Mouse (Mus musculus) kidney, embryonic 14.5 days (tissue): ENCODE measurements around the gene Spats1. TPM values are rescaled to one million over a fixed set of nuclear protein-coding genes. Genes with fewer than 3 reads are reported as not detected.
A peak's percentile ranks its signal among the peaks of the same experiment; 100 is the strongest.

Experiments used
- ATAC-seq: fragments of 200-750 bp; cut with Nextera tagmentation; 2 replicates; pipeline ENCODE4 v1.8.0; 2017; ENCODE audit warnings: moderate number of reproducible peaks, mild to moderate bottlenecking, moderate TSS enrichment, moderate library complexity; ENCODE audit not compliant: low FRiP score, low TSS enrichment
- H3K27ac ChIP-seq: fragments of 300-500 bp; sonication (generic); 2 replicates; pipeline ENCODE4 v1.5.1; 2014; ENCODE audit warnings: low read depth, mild to moderate bottlenecking, low read length, moderate library complexity, mixed read lengths
- H3K27me3 ChIP-seq: fragments of 300-500 bp; sonication (generic); 2 replicates; pipeline ENCODE4 v1.6.1; 2014; ENCODE audit warnings: mild to moderate bottlenecking, low read length; ENCODE audit not compliant: control insufficient read depth, insufficient read depth
- H3K36me3 ChIP-seq: fragments of 300-500 bp; sonication (generic); 2 replicates; pipeline ENCODE4 v1.6.1; 2014; ENCODE audit warnings: low read length, mixed read lengths; ENCODE audit not compliant: control insufficient read depth, insufficient read depth
- H3K4me1 ChIP-seq: fragments of 300-500 bp; sonication (generic); 2 replicates; pipeline ENCODE4 v1.6.1; 2014; ENCODE audit warnings: low read length, mixed read lengths; ENCODE audit not compliant: control insufficient read depth, insufficient read depth
- H3K4me2 ChIP-seq: fragments of 300-500 bp; sonication (generic); replicated peaks from 2 replicates; pipeline ENCODE4 v1.6.1; 2014; ENCODE audit warnings: low read depth, mild to moderate bottlenecking, low read length
- H3K4me3 ChIP-seq: fragments of 300-500 bp; sonication (generic); 2 replicates; pipeline ENCODE4 v1.5.1; 2014; ENCODE audit warnings: mild to moderate bottlenecking, low read length
- H3K9ac ChIP-seq: fragments of 300-500 bp; sonication (generic); 2 replicates; pipeline ENCODE4 v1.6.1; 2014; ENCODE audit warnings: low read depth, mild to moderate bottlenecking, low read length, moderate library complexity
- H3K9me3 ChIP-seq: fragments of 300-500 bp; sonication (generic); 2 replicates; pipeline ENCODE4 v1.6.1; 2016; ENCODE audit warnings: low read length; ENCODE audit not compliant: control insufficient read depth
- WGBS: fragments of 180-500 bp; shearing (Covaris S2); extraction: QIAGEN DNeasy Blood & Tissue Kit; methylation state at CpG from one replicate; pipeline ENCODE4 v1.1.7; 2014; 5-methylcytosine and 5-hydroxymethylcytosine counted together
- polyA plus RNA-seq: library from polyadenylated mRNA; unstranded; fragments of >200 nt; fragmentation: Nextera tagmentation; extraction: Ambion mirVana; gene quantifications from 2 replicates; pipeline ENCODE4 v1.2.1, GENCODE M21; 2014

The Spats1 gene
- polyA plus RNA-seq, 1 experiment from 2014 or later: 0.76 TPM

GRCm38 (mm10) chr17:45499516-45499915, 24.3 kb upstream of the Spats1 start:
- WGBS: 41% methylated on average over 2 of the region's 2 CpGs
- Histone ChIP-seq H3K27me3 (no peaks in the 10 kb centered on the region), H3K27ac (no peak overlapping the region), H3K4me3 (no peak overlapping the region), H3K4me2 (no peak overlapping the region), H3K4me1 (no peaks in the 10 kb centered on the region), H3K9ac (no peak overlapping the region), H3K9me3 (no peaks in the 10 kb centered on the region), H3K36me3 (no peaks in the 10 kb centered on the region)
- ATAC-seq: no peak

- WGBS: 88% methylated on average over 13 of the region's 13 CpGs
- 0 out of 2 replicates have a peak overlapping the region, but pooled peaks have one; percentile 23 for H3K9ac ChIP-seq
- no peak overlapping the region for H3K4me2 ChIP-seq
- no peak overlapping the region for H3K27ac ChIP-seq
- H3K27me3 ChIP-seq: no peaks in the 10 kb centered on the region
- no peaks in the 10 kb centered on the region for H3K4me1 ChIP-seq
- ATAC-seq: no peak
- H3K36me3 ChIP-seq: no peaks in the 10 kb centered on the region
- no peaks in the 10 kb centered on the region for H3K9me3 ChIP-seq
- H3K4me3 ChIP-seq: no peak overlapping the region
These were observed 23.2 kb upstream of the Spats1 start for GRCm38 (mm10) chr17:45498397-45498796.

GRCm38 (mm10) chr17:45495398-45495797, 20.2 kb upstream of the Spats1 start:
- H3K4me1 ChIP-seq: no peaks in the 10 kb centered on the region
- ATAC-seq: no peak

GRCm38 (mm10) chr17:45490532-45491154, 15.4 kb upstream of the Spats1 start:
- no peaks in the 10 kb centered on the region for H3K27me3 ChIP-seq
- H3K36me3 ChIP-seq: no peaks in the 10 kb centered on the region
- H3K4me2 ChIP-seq: no peak overlapping the region
- no peaks in the 10 kb centered on the region for H3K4me1 ChIP-seq
- no peak overlapping the region for H3K27ac ChIP-seq
- no peaks in the 10 kb centered on the region for H3K9me3 ChIP-seq
- H3K9ac ChIP-seq: no peak overlapping the region
- no peak for ATAC-seq
- H3K4me3 ChIP-seq: no peak overlapping the region
- WGBS: 70% methylated on average over 13 of the region's 13 CpGs

More at GRCm38 (mm10) chr17:45495398-45495797, 20.2 kb upstream of the Spats1 start:
- WGBS: 76% methylated on average over 11 of the region's 11 CpGs
- no peaks in the 10 kb centered on the region for H3K36me3 ChIP-seq
- no peak overlapping the region for H3K4me3 ChIP-seq
- H3K4me2 ChIP-seq: no peak overlapping the region
- no peaks in the 10 kb centered on the region for H3K9me3 ChIP-seq
- no peak overlapping the region for H3K9ac ChIP-seq
- H3K27ac ChIP-seq: no peak overlapping the region
- H3K27me3 ChIP-seq: no peaks in the 10 kb centered on the region

GRCm38 (mm10) chr17:45489736-45490135, 14.5 kb upstream of the Spats1 start:
- Histone ChIP-seq H3K4me1 (no peaks in the 10 kb centered on the region), H3K9ac (no peak overlapping the region), H3K27me3 (no peaks in the 10 kb centered on the region), H3K9me3 (no peaks in the 10 kb centered on the region), H3K4me3 (no peak overlapping the region), H3K27ac (no peak overlapping the region), H3K36me3 (no peaks in the 10 kb centered on the region), H3K4me2 (no peak overlapping the region)
- 81% methylated on average over 6 of the region's 6 CpGs for WGBS
- no peak for ATAC-seq

- H3K27me3 ChIP-seq: no peaks in the 10 kb centered on the region
- WGBS: 84% methylated on average over 23 of the region's 23 CpGs
- H3K9me3 ChIP-seq: no peaks in the 10 kb centered on the region
- no peak overlapping the region for H3K4me3 ChIP-seq
- no peak overlapping the region for H3K9ac ChIP-seq
- no peaks in the 10 kb centered on the region for H3K4me1 ChIP-seq
- no peaks in the 10 kb centered on the region for H3K36me3 ChIP-seq
- no peak for ATAC-seq
- no peak overlapping the region for H3K27ac ChIP-seq
- H3K4me2 ChIP-seq: no peak overlapping the region
These were observed 13.4 kb upstream of the Spats1 start for GRCm38 (mm10) chr17:45488321-45489254.

- H3K36me3 ChIP-seq: no peaks in the 10 kb centered on the region
- no peaks in the 10 kb centered on the region for H3K4me1 ChIP-seq
- ATAC-seq: no peak
- H3K27me3 ChIP-seq: no peaks in the 10 kb centered on the region
- H3K9ac ChIP-seq: no peak overlapping the region
- no peaks in the 10 kb centered on the region for H3K9me3 ChIP-seq
- no peak overlapping the region for H3K4me3 ChIP-seq
- no peak overlapping the region for H3K27ac ChIP-seq
- no peak overlapping the region for H3K4me2 ChIP-seq
- 17% methylated on average over 5 of the region's 5 CpGs for whole genome bisulfite sequencing
These were observed 12.0 kb upstream of the Spats1 start for GRCm38 (mm10) chr17:45487216-45487615.

- no peak for ATAC-seq
- Histone ChIP-seq H3K9me3 (no peaks in the 10 kb centered on the region), H3K4me2 (no peak overlapping the region), H3K27ac (no peak overlapping the region), H3K27me3 (no peaks in the 10 kb centered on the region), H3K36me3 (no peaks in the 10 kb centered on the region), H3K9ac (no peak overlapping the region), H3K4me3 (no peak overlapping the region), H3K4me1 (no peaks in the 10 kb centered on the region)
- 88% methylated on average over 7 of the region's 7 CpGs for WGBS
These were observed 10.4 kb upstream of the Spats1 start for GRCm38 (mm10) chr17:45485581-45485980.

GRCm38 (mm10) chr17:45480429-45480828, 5.2 kb upstream of the Spats1 start:
- 30% methylated on average over 2 of the region's 2 CpGs for WGBS
- no peaks in the 10 kb centered on the region for H3K36me3 ChIP-seq
- no peak overlapping the region for H3K9ac ChIP-seq
- no peaks in the 10 kb centered on the region for H3K9me3 ChIP-seq
- no peak for ATAC-seq
- no peak overlapping the region for H3K4me2 ChIP-seq
- no peak overlapping the region for H3K4me3 ChIP-seq
- no peak overlapping the region for H3K27ac ChIP-seq
- H3K4me1 ChIP-seq: no peaks in the 10 kb centered on the region
- peaks cover 6% of the 10 kb centered on the region; the same call in 1 of the 2 replicates for H3K27me3 ChIP-seq
